Mouse (Mus musculus): Measurements from ENCODE around the gene Gm14412. TPM values are rescaled to one million over a fixed set of nuclear protein-coding genes. Genes with fewer than 3 reads are reported as not detected.
"Not testable (repeated sequence)": the region's sequence is repeated elsewhere in the genome, so short reads cannot be mapped to it uniquely, and the experiment has no call there.

Gene Gm14412
- polyA plus RNA-seq (2012; rRNA removed) = 0.02 and 0.07 TPM in 2 replicates
- polyA plus RNA-seq (2014; fragmentation: Nextera tagmentation; extraction: Ambion mirVana) = not detected in 2 replicates

DNA sequence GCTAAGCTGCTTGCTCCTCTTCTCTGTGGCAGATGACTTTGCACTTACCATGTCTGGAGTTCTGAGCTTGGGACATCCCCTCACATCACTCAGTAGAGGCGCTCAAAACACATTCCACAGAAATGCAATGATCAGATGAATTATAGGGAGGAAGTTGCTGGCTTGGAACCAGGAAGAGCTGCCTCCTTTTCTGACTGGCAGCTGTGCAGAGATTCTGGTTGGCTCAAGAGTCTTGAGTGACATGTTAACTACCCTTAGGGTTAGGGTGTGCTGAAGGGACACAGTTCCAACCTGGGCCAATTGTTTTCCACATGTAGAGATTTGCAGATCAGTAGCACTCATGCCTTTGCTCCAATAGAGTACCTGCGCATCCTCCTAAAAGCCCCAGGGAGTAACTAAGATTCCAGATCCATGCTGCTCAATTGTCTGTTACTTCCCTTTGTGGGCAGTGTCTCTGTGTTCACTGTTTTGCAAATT lies at the start of gene Gm14412:
Gene Gm14412 (minus strand): TSS at position 51 of the 477 bp plus-strand sequence.
- H3K36me3 ChIP-seq (replicated peaks; ENCODE audit: control insufficient read depth, insufficient read depth, low read depth); H3K9me3 ChIP-seq (ENCODE audit: control insufficient read depth, low read length); H3K4me2 ChIP-seq (ENCODE audit: low read depth); H3K9ac ChIP-seq (replicated peaks); ATAC-seq (ENCODE audit: insufficient read depth); H3K4me3 ChIP-seq (ENCODE audit: insufficient read depth in 1 of 2, low read depth in 2 of 2, low read length in 2 of 2); H3K4me1 ChIP-seq (replicated peaks; ENCODE audit: control insufficient read depth in 2 of 2, insufficient read depth in 2 of 2, low read length in 1 of 2); H3K27me3 ChIP-seq (ENCODE audit: control insufficient read depth, insufficient read depth, low read length); DNase-seq (ENCODE audit: low read depth in 3 of 3, low spot score in 3 of 3); H3K27ac ChIP-seq: not testable (repeated sequence)
- WGBS (ENCODE audit: insufficient replicate concordance) = 57% methylated on average over 2 of the region's 2 CpGs

DNA sequence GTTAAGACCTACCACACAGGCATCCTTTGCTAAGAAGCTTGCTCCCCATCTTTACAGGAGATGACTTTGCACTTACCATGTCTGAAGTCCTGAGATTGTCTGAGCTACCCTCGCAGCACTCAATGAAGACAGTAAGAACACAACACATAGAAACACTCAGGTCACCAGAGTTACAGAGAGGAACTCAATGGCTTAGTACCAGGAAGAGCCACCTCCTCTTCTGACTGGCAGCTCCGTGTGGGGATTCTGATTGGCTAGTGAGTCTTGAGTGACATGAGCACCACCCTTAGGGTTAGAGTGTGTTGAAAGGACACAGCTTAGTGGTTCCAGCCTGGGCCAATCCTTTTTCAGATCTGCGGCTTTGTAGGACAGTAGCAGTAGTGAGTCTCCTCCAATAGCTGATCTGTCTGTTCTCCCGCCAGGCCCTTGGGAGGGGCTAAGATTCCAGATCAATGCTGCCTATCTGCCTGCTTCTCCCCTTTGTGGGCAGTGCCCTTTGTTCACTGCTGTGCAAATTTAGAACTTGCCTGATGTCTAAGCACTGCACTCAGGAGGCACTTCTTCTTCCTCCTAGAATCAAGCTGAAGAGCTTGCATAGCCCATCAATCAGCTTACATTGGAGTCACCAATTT lies 5.7 kb upstream of the Gm14412 start:
- not testable (repeated sequence) for H3K9me3 ChIP-seq (ENCODE audit: control insufficient read depth, low read length); H3K4me1 ChIP-seq (replicated peaks; ENCODE audit: control insufficient read depth in 2 of 2, insufficient read depth in 2 of 2, low read length in 1 of 2); H3K36me3 ChIP-seq (replicated peaks; ENCODE audit: control insufficient read depth, insufficient read depth, low read depth); DNase-seq (ENCODE audit: low read depth in 3 of 3, low spot score in 3 of 3); ATAC-seq (ENCODE audit: insufficient read depth); H3K4me2 ChIP-seq (ENCODE audit: low read depth); H3K9ac ChIP-seq (replicated peaks); H3K4me3 ChIP-seq (ENCODE audit: insufficient read depth in 1 of 2, low read depth in 2 of 2, low read length in 2 of 2); H3K27me3 ChIP-seq (ENCODE audit: control insufficient read depth, insufficient read depth, low read length); H3K27ac ChIP-seq
- 54% methylated on average over 3 of the region's 4 CpGs for WGBS (ENCODE audit: insufficient replicate concordance)

DNA sequence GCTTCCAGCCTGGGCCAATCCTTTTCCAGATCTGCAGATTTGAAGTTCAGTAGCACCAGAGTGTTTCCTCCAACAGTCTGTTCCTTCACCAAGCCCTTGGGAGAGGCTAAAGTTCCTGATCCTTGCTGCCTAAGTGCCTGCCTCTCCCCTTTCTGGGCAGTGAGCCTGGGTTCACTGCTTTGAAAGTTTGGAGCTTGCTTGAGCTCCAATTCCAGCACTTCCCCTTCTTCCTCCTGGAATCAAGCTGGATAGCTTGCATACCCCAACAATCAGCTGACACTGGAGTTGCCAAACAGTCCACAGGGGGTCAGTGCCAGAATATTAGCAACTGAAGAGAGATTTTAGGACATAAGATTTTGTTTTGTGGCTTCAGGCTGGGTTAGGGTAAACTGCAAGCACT lies 2.7 kb downstream of the Gm14412 start:
- H3K27me3 ChIP-seq (ENCODE audit: control insufficient read depth, insufficient read depth, low read length); H3K36me3 ChIP-seq (replicated peaks; ENCODE audit: control insufficient read depth, insufficient read depth, low read depth); H3K4me2 ChIP-seq (ENCODE audit: low read depth); H3K9ac ChIP-seq (replicated peaks); ATAC-seq (ENCODE audit: insufficient read depth); H3K9me3 ChIP-seq (ENCODE audit: control insufficient read depth, low read length); H3K27ac ChIP-seq; H3K4me1 ChIP-seq (replicated peaks; ENCODE audit: control insufficient read depth in 2 of 2, insufficient read depth in 2 of 2, low read length in 1 of 2); DNase-seq (ENCODE audit: low read depth in 3 of 3, low spot score in 3 of 3); H3K4me3 ChIP-seq (ENCODE audit: insufficient read depth in 1 of 2, low read depth in 2 of 2, low read length in 2 of 2): not testable (repeated sequence)

DNA sequence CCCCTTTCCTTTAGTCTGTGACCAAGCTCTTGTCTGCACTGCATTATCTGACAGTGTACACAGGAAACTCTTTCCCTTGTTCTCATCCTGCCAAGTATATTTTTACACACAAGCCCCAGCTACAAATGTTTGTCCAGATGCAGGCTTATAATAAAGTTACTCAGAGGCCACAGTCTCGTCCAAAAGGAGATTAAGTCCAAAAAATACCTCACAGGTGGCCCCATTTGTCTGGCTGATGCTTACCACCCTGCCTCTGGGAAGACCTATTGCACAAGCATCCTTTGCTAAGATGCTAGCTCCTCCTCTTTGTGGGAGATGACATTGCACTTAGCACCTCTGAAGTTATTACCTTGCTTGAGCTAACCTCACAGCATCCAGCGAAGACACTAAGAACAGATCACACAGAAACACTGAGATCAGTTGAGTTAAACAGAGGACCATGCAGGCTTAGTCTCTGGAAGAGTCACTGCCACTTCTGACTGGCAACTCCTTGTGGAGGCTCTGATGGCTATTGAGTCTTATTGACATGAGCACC lies 3.3 kb downstream of the Gm14412 start:
- not testable (repeated sequence) for DNase-seq (ENCODE audit: low read depth in 3 of 3, low spot score in 3 of 3)
- WGBS (ENCODE audit: insufficient replicate concordance) = 33% methylated on average over 2 of the region's 2 CpGs

DNA sequence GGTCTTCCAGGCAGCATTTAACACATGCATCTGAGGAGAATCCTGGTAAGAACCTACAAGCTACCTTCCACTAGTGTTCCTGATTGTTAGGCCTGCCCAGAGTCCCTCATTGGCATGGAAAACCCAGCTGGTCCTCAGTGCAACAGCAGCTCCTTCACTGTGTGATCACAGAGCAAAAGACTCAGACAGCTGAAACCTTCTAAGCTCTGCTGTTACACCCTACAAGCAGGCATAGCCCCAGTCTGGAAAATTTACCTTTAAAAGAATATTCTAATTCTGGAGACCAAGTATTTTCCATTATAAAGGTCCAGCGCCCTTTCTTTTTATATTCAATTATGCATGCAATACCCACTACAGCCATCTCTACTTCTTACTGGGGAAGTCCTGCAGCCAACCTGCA lies 5.1 kb downstream of the Gm14412 start:
- no peak overlapping the region for H3K4me3 ChIP-seq (ENCODE audit: insufficient read depth in 1 of 2, low read depth in 2 of 2, low read length in 2 of 2)
- no peak overlapping the region for H3K4me2 ChIP-seq (ENCODE audit: low read depth)
- H3K9me3 ChIP-seq (ENCODE audit: control insufficient read depth, low read length) = no peaks in the 10 kb centered on the region
- H3K4me1 ChIP-seq (replicated peaks; ENCODE audit: control insufficient read depth in 2 of 2, insufficient read depth in 2 of 2, low read length in 1 of 2) = no peaks in the 10 kb centered on the region
- no peaks in the 10 kb centered on the region for H3K27me3 ChIP-seq (ENCODE audit: control insufficient read depth, insufficient read depth, low read length)
- no peak overlapping the region for H3K27ac ChIP-seq
- DNase-seq (ENCODE audit: low read depth in 3 of 3, low spot score in 3 of 3) = no peak
- 54% methylated on average over 1 of the region's 1 CpGs for WGBS (ENCODE audit: insufficient replicate concordance)
- no peaks in the 10 kb centered on the region for H3K36me3 ChIP-seq (replicated peaks; ENCODE audit: control insufficient read depth, insufficient read depth, low read depth)
- TF ChIP-seq CTCF (IDR thresholded peaks at IDR 0.05; ENCODE audit: low read depth) (no peak), EP300 (IDR thresholded peaks at IDR 0.05; ENCODE audit: low read depth) (no peak)
- no peak for ATAC-seq (ENCODE audit: insufficient read depth)
- no peak overlapping the region for H3K9ac ChIP-seq (replicated peaks)

More for the DNA sequence above, 3.3 kb downstream of the Gm14412 start:
- not testable (repeated sequence) for H3K27me3 ChIP-seq (ENCODE audit: control insufficient read depth, insufficient read depth, low read length); ATAC-seq (ENCODE audit: insufficient read depth); H3K4me3 ChIP-seq (ENCODE audit: insufficient read depth in 1 of 2, low read depth in 2 of 2, low read length in 2 of 2); H3K27ac ChIP-seq; H3K9ac ChIP-seq (replicated peaks); H3K36me3 ChIP-seq (replicated peaks; ENCODE audit: control insufficient read depth, insufficient read depth, low read depth); H3K4me2 ChIP-seq (ENCODE audit: low read depth); H3K4me1 ChIP-seq (replicated peaks; ENCODE audit: control insufficient read depth in 2 of 2, insufficient read depth in 2 of 2, low read length in 1 of 2); H3K9me3 ChIP-seq (ENCODE audit: control insufficient read depth, low read length)

DNA sequence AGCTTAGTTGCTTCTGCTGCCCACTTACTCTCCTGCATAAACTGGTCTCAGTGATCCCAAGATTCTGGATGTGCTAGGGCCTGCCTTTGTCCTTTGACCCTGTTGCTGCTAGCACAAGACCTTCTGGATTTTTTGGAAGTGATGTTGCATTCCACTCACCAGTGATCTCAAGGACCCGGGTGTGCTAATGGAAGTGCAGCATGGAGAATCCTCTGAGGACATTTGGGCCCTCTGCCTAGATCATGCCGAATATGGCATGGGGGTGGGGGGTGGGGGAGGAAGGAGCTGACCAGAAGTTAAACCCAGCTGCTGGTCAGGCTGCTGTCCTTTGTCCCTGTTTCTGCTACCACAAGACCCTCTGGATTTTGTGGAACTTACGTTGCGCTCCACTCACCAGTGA lies 14.5 kb downstream of the Gm14412 start:
- ATAC-seq (ENCODE audit: insufficient read depth); H3K36me3 ChIP-seq (replicated peaks; ENCODE audit: control insufficient read depth, insufficient read depth, low read depth); H3K27me3 ChIP-seq (ENCODE audit: control insufficient read depth, insufficient read depth, low read length); H3K4me2 ChIP-seq (ENCODE audit: low read depth); DNase-seq (ENCODE audit: low read depth in 3 of 3, low spot score in 3 of 3); H3K4me1 ChIP-seq (replicated peaks; ENCODE audit: control insufficient read depth in 2 of 2, insufficient read depth in 2 of 2, low read length in 1 of 2); H3K9me3 ChIP-seq (ENCODE audit: control insufficient read depth, low read length); H3K27ac ChIP-seq; H3K4me3 ChIP-seq (ENCODE audit: insufficient read depth in 1 of 2, low read depth in 2 of 2, low read length in 2 of 2); H3K9ac ChIP-seq (replicated peaks): not testable (repeated sequence)
- 71% methylated on average over 4 of the region's 4 CpGs for WGBS (ENCODE audit: insufficient replicate concordance)

DNA sequence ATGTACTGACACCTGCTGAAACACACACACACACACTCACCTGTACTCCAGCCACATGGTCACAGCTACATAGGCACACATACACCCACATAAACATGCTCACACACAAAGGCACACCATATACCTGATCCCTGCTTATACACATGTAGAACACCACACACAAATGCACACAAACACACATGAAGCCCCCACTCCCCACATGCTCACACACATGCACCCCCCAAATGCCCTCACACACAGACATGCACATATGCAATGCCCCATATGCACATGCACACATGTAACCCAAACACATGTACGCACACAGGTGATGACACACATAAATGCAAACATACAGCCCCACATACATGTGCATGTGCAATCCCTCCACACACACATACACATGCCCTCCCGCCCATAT lies 19.1 kb downstream of the Gm14412 start:
- not testable (repeated sequence) for ATAC-seq (ENCODE audit: insufficient read depth); H3K4me1 ChIP-seq (replicated peaks; ENCODE audit: control insufficient read depth in 2 of 2, insufficient read depth in 2 of 2, low read length in 1 of 2); H3K27ac ChIP-seq; H3K9me3 ChIP-seq (ENCODE audit: control insufficient read depth, low read length); H3K9ac ChIP-seq (replicated peaks); H3K4me3 ChIP-seq (ENCODE audit: insufficient read depth in 1 of 2, low read depth in 2 of 2, low read length in 2 of 2); H3K36me3 ChIP-seq (replicated peaks; ENCODE audit: control insufficient read depth, insufficient read depth, low read depth); H3K4me2 ChIP-seq (ENCODE audit: low read depth); H3K27me3 ChIP-seq (ENCODE audit: control insufficient read depth, insufficient read depth, low read length); DNase-seq (ENCODE audit: low read depth in 3 of 3, low spot score in 3 of 3)
- WGBS (ENCODE audit: insufficient replicate concordance) = no CpG with 5 or more reads among the region's 2 CpGs

DNA sequence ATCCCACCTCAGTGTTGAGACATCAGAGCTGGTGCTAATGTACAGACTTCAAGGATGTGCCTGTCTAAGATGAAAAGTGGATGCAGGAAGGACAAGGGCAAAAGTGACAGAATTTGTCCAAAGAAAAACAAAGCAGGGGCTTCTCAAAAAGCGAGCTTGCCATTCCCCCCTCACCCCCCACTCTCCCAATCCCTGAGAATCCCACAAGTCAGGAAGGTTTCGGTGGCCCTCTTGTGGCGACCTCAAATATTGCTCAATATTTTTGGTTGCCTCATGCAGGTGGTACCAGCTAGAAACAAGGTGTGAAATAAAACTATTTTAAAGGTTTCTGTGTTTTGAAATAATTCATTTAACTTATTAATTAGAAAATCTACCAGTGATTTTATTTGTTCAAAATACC lies 40.4 kb downstream of the Gm14412 start:
- WGBS (ENCODE audit: insufficient replicate concordance) = 11% methylated on average over 3 of the region's 3 CpGs
- not testable (repeated sequence) for DNase-seq (ENCODE audit: low read depth in 3 of 3, low spot score in 3 of 3); H3K27me3 ChIP-seq (ENCODE audit: control insufficient read depth, insufficient read depth, low read length); H3K4me2 ChIP-seq (ENCODE audit: low read depth); H3K9ac ChIP-seq (replicated peaks); H3K4me1 ChIP-seq (replicated peaks; ENCODE audit: control insufficient read depth in 2 of 2, insufficient read depth in 2 of 2, low read length in 1 of 2); H3K4me3 ChIP-seq (ENCODE audit: insufficient read depth in 1 of 2, low read depth in 2 of 2, low read length in 2 of 2); ATAC-seq (ENCODE audit: insufficient read depth); H3K27ac ChIP-seq; H3K9me3 ChIP-seq (ENCODE audit: control insufficient read depth, low read length); H3K36me3 ChIP-seq (replicated peaks; ENCODE audit: control insufficient read depth, insufficient read depth, low read depth)

Measured in liver, embryonic 14.5 days (tissue).